ENCODE assay signal across 8 mouse cellular contexts in the genomic region with DNA sequence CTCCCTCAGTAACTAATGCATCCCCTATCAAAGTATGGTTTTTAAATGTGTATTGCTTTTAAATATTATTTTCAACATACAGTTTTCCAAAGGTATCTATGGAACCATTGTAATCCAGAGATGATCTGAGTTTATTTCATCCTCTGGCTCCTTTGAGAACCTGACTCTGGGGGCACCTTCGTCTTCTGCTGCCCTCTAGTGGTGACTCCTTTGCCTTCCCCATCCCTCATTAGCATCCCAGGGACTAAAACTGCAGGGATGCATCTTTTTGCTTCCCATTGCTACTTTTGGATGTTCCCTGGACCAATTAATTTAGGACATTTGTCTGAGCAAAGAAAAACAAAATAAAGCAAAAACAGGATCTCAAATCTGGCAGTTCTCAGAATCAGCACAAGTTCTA.
DNase-seq lines count a peak whose midpoint lies in the region; ATAC-seq and TF ChIP-seq lines count a peak whose summit lies in the region.

No protein-coding gene starts in this region.

- DNase-seq in heart, adult 2 months, result peak; percentile 32 to 40
- DNase-seq in G1E (ENCODE audit: low spot score), result peak; percentile 52
- peak; percentile 61 to 65 for DNase-seq in cerebellum, adult 2 months
- DNase-seq in frontal cortex, adult 2 months (ENCODE audit: extremely low spot score in 1 of 2, low spot score in 1 of 2), result peak; percentile 30 to 89
- peak; percentile 51 to 75 for DNase-seq in kidney, postnatal 36 days
- DNase-seq in lung, postnatal 0 days (ENCODE audit: low spot score), result peak; percentile 69
- peak; percentile 41 for DNase-seq in right cerebral cortex, postnatal 25 days

- H3K4me2 ChIP-seq in heart, embryonic 12.5 days, result no peak overlapping the region
- no peak overlapping the region for H3K4me2 ChIP-seq in lung, postnatal 0 days (replicated peaks; ENCODE audit: low read depth, low read length)

- H3K36me3 ChIP-seq in heart, adult 2 months (ENCODE audit: control insufficient read depth, insufficient read depth, low read length), result no peaks in the 10 kb centered on the region
- no peaks in the 10 kb centered on the region for H3K36me3 ChIP-seq in heart, embryonic 12.5 days
- no peaks in the 10 kb centered on the region for H3K36me3 ChIP-seq in G1E (replicated peaks)
- no peaks in the 10 kb centered on the region for H3K36me3 ChIP-seq in lung, postnatal 0 days (ENCODE audit: insufficient read depth, low read length)

- H3K27ac ChIP-seq in heart, adult 2 months, result no peak overlapping the region
- no peak overlapping the region for H3K27ac ChIP-seq in heart, embryonic 12.5 days (ENCODE audit: poor library complexity, severe bottlenecking)
- H3K27ac ChIP-seq in cerebellum, adult 2 months (ENCODE audit: insufficient read depth, low read length), result no peak overlapping the region
- no peak overlapping the region for H3K27ac ChIP-seq in lung, postnatal 0 days (ENCODE audit: low read length)

- peak; percentile 93 for TF ChIP-seq CTCF in heart, adult 2 months (IDR thresholded peaks at IDR 0.05)
- TF ChIP-seq CTCF in G1E (IDR thresholded peaks at IDR 0.05; ENCODE audit: low read depth, low read length), result peak; percentile 64
- TF ChIP-seq CTCF in cerebellum, adult 2 months (IDR thresholded peaks at IDR 0.05; ENCODE audit: borderline replicate concordance, insufficient read depth, low read depth, low read length), result peak; percentile 83
- TF ChIP-seq CTCF in lung, postnatal 0 days (IDR thresholded peaks at IDR 0.05), result peak; percentile 91

- no peaks in the 10 kb centered on the region for H3K79me2 ChIP-seq in heart, adult 2 months (replicated peaks; ENCODE audit: control insufficient read depth, insufficient read depth, low read length)

- no peaks in the 10 kb centered on the region for H3K4me1 ChIP-seq in heart, adult 2 months (ENCODE audit: control insufficient read depth, insufficient read depth, low read length)
- no peaks in the 10 kb centered on the region for H3K4me1 ChIP-seq in heart, embryonic 12.5 days (replicated peaks)
- peaks cover 19% of the 10 kb centered on the region for H3K4me1 ChIP-seq in G1E (ENCODE audit: insufficient read depth, low read depth, low read length)
- no peaks in the 10 kb centered on the region for H3K4me1 ChIP-seq in cerebellum, adult 2 months (ENCODE audit: control insufficient read depth, insufficient read depth, low read length)
- no peaks in the 10 kb centered on the region for H3K4me1 ChIP-seq in lung, postnatal 0 days (ENCODE audit: insufficient read depth, low read depth, low read length)

- no peaks in the 10 kb centered on the region for H3K9me3 ChIP-seq in heart, embryonic 12.5 days (replicated peaks)
- H3K9me3 ChIP-seq in G1E (replicated peaks), result no peaks in the 10 kb centered on the region
- no peaks in the 10 kb centered on the region for H3K9me3 ChIP-seq in lung, postnatal 0 days (ENCODE audit: low read length)

- no peaks in the 10 kb centered on the region for H3K27me3 ChIP-seq in heart, adult 2 months (ENCODE audit: control insufficient read depth, insufficient read depth, low read length)
- peaks cover 10% of the 10 kb centered on the region for H3K27me3 ChIP-seq in heart, embryonic 12.5 days (replicated peaks)
- peaks cover 50% of the 10 kb centered on the region for H3K27me3 ChIP-seq in G1E (ENCODE audit: insufficient read depth, low read length)
- no peaks in the 10 kb centered on the region for H3K27me3 ChIP-seq in cerebellum, adult 2 months (ENCODE audit: control insufficient read depth, insufficient read depth, low read length)
- H3K27me3 ChIP-seq in lung, postnatal 0 days (replicated peaks; ENCODE audit: insufficient read depth, low read length), result no peaks in the 10 kb centered on the region

- no peak for TF ChIP-seq POLR2A in heart, adult 2 months (IDR thresholded peaks at IDR 0.05; ENCODE audit: insufficient read depth, low read depth, low read length)
- TF ChIP-seq POLR2A in cerebellum, adult 2 months (IDR thresholded peaks at IDR 0.05; ENCODE audit: borderline replicate concordance, insufficient read depth, low read length), result no peak

- H3K4me3 ChIP-seq in heart, adult 2 months, result no peak overlapping the region
- no peak overlapping the region for H3K4me3 ChIP-seq in heart, embryonic 12.5 days
- no peak overlapping the region for H3K4me3 ChIP-seq in G1E (ENCODE audit: low read depth, low read length)
- H3K4me3 ChIP-seq in cerebellum, adult 2 months (replicated peaks; ENCODE audit: insufficient read depth, low read depth, low read length), result no peak overlapping the region
- H3K4me3 ChIP-seq in lung, postnatal 0 days (ENCODE audit: low read depth, low read length), result no peak overlapping the region

- intact Hi-C loops in heart, adult 2 months (cut with DNase I), result loop anchor here (1.0 kb wide), 2 partner anchors 169 to 223 kb away; no protein-coding TSS in a partner anchor

- peak; percentile 47; the same call in 1 of the 2 replicates for TF ChIP-seq EP300 in heart, adult 2 months (IDR thresholded peaks at IDR 0.05; ENCODE audit: insufficient read depth, low read depth, low read length)
- no peak for TF ChIP-seq EP300 in lung, postnatal 0 days (IDR thresholded peaks at IDR 0.05)

- no peak overlapping the region for H3K9ac ChIP-seq in heart, adult 2 months (ENCODE audit: low read depth, low read length)
- no peak overlapping the region for H3K9ac ChIP-seq in heart, embryonic 12.5 days
- H3K9ac ChIP-seq in lung, postnatal 0 days (replicated peaks; ENCODE audit: low read depth), result no peak overlapping the region

- ATAC-seq in heart, embryonic 12.5 days (ENCODE audit: insufficient number of reproducible peaks, low FRiP score), result no peak
- no peak for ATAC-seq in G1E (ENCODE audit: extremely low read depth, insufficient number of reproducible peaks, low FRiP score, poor library complexity, severe bottlenecking)
- no peak for ATAC-seq in lung, postnatal 0 days

- 0% methylated on average over 1 of the region's 1 CpGs for WGBS in heart, adult 2 months
- WGBS in heart, embryonic 12.5 days, result 0% methylated on average over 1 of the region's 1 CpGs
- WGBS in cerebellum, adult 2 months, result 3% methylated on average over 1 of the region's 1 CpGs
- 0% methylated on average over 1 of the region's 1 CpGs for WGBS in lung, postnatal 0 days
